Mouse (Mus musculus) forelimb bud, embryonic 11.5 days (tissue): ENCODE results near the gene Arrdc3.
"Not testable (repeated sequence)": the region's sequence is repeated elsewhere in the genome, so short reads cannot be mapped to it uniquely, and the experiment has no call there.

Source experiments
- DNase-seq: peaks from one replicate; pipeline ENCODE4 v3.0.0-alpha.2; 2012; ENCODE audit warnings: low read depth, low spot score

Arrdc3 gene

DNA sequence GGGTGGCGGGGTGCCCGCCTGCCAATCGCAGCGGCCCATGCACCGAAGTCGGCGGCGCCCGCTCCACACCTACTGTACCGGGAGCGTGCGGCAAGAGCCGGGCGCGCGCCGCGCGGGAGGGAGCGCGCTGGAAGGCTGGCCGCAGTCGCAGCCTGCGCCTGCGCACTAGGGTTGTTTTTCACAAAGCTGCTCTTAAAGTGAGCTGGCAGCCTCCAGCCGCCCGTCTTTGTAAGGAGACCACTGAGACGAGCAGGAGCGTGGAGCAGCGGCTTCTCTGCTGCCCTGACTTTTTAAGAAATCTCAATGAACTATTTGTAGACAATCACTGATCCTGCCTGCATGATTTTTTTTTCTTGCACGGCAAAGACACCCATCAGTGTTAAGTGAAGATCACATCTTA lies at the start of gene Arrdc3:
TSS of gene Arrdc3 (plus strand) at position 195 of the 400 bp plus-strand sequence.
- DNase-seq: peak; percentile 99

DNA sequence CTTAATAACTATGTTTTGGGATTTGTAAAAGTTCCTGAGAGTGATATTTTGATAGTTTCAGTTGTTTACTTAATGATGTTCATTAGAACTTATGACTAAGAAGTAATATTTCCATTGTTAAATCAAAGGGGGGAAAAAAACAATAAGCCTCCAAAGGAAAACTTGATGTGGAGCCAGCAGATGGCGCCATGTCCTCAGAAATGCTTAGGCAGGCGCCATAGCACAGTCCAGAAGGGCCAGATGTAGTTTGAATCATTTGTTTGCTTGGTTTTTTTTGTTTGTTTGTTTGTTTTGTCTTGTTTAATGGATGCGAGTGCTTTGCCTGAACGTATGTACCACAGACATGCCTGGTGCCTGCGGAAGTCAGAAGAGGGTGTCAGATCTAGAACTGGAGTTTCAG lies 21.0 kb upstream of the Arrdc3 start:
- DNase-seq: peak; percentile 68

DNA sequence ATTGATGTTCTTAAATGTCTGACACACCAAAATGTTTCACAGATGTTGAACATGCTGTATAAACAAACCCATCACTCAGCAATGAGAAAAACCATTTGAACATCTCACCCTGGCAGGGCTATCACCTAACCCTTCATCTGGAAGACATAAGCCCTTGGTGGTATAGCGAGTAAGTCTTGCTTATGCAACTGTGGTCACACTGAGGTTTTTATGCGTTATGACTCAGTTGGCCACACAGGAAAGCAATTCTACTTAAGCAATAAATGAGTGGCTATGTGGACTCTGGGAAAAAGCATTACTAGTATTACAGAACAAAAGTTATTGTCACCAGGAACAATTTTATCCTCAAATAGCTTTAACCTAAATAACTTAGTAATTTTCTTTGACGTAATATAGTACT lies 19.0 kb upstream of the Arrdc3 start:
- no peak for DNase-seq

DNA sequence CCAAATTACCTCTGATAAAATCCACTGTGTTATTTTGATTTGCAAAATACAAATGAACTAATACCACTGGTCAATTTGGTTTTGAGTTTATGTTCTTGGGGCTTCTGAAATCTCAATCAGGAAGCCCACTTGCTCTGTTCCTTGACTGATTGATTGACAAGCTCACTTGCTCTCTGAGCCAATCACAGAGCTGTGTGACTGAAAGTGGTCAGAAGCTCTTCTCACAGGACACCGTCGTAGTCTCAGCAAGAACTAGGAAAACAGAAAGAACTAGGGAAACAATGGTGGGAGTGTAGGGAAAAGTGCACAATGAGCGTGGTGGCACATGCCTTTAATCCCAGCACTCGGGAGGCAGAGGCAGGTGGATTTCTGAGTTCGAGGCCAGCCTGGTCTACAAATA lies 8.1 kb upstream of the Arrdc3 start:
- DNase-seq: no peak

DNA sequence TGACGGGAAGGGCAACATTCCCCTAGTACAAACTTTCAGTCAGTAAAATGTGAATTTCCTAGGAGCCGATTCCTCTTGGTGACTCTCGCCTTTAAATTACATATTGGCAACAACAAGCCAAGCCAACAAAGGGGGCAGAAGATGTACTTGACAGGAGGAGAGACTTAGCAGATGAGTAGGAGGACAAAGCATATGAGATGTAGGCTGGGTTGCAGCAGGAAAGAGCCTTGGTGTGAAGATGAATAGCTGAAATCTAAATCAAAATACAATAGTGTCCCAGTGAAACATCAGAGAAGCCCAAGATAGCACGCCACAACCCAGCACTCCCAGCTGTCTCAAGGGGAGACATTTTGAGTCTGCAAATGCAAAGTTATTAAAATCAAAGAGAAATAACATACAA lies 2.4 kb upstream of the Arrdc3 start:
- no peak for DNase-seq

DNA sequence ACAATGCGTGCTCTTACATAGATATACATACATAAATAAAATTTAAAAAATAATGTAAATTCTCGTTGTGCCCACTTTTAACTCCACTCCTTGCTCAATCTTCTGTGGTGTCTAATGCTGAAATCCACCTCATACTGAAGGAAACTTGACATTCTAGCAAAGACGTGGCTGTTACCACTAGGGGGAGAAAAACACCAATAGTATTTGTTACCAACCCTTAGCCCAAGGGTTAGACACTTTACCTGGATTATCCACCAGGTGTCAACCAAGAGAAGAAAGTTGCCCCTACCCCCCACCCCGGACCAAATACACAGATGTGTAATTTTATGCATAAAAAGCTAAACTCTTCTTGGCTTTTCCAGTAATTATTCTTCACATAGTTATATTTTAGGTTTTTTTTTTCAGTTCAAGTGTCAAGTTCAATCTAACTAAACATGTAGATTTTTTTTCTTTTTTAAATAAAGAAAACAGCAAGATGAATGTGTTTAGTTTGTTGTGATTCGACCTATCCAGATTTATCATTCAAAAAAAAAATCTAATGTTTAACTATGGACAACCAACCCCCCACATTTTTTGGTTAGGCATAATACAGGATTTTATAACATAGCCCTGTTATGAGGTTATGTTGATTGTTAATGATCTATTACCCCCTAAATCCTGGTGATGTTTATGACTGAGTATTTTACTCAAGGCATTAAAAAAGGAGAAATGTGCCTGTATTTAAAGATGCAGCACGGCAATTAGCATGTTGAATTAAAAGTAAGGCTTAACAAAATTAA lies 1.3 kb upstream of the Arrdc3 start:
- DNase-seq: peak; percentile 87

DNA sequence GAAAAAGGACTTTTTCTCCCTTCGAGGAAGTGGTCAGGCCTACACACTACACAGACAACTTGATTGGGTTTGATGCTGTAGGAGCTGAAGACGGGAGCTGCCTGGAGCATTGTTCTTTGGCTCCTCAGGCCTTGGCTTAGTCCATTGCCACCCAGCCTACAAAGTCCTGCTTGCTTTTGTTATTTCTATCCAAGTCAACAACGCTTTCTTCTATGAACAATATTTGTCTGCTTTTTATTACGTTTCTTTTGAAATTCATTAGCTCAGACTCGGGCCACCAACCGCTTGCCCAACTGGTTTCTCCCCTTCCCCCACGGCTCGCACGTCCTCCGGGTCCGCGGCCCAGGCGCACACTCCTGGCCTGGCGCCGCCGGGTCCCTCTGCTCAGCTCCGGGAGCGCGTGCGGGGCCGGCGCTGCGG lies 458 bp upstream of the Arrdc3 start:
- DNase-seq: peak; percentile 73

DNA sequence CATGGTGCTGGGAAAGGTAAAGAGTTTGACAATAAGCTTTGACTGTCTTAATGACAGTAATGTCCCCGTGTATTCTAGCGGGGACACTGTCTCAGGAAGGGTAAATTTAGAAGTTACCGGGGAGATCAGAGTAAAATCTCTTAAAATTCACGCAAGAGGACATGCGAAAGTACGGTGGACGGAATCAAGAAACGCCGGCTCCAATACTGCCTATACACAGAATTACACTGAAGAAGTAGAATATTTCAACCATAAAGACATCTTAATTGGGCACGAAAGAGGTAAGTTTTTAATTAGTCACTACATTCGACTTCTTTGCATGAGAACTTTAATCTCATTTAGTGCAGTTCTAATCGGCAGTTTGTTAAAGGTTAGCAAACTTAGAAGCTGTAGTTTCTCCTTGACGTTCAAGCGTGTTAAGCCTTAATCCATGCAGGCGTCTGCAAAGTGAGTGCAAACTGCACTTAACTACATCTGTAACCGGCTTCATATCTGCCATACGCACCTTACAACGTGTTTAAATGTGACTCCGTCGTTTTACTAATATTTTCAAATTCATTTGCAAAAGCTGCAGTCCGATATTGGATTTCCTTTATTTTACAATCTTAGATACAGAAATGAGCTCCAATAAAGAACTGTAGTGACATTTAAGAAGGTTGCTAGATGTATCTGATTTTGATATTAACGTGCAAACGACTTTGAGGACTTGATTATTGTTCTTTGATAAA lies 629 bp downstream of the Arrdc3 start:
- peak; percentile 51 for DNase-seq

DNA sequence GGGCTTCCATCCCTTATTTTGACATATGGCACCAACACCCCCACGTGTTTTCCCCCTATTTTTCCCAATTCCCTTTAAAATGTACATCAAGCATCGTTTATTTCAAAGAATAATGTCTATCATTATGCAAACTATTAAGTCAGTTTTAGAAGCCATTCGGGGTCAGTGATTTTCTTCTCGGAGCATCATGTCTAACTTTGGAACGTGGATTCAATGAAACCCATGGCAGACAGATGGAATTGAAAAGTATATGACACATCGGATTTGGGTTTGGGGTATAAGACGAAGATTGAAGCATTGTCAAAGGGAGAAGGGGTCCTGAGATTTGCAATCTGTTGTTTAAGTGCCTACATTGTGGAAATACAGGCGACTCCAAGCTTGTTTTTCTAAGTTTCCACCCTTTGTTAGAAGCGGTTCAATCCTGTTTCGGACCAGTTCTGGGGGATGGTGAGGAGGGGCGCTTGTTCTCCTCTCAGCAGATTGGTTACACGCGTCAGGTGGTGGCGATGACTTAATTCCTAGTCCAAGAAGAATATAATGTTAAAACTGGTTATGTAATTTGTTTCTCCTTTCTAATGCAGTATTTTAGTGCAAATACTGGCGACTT lies 1.3 kb downstream of the Arrdc3 start:
- DNase-seq: peak; percentile 95

DNA sequence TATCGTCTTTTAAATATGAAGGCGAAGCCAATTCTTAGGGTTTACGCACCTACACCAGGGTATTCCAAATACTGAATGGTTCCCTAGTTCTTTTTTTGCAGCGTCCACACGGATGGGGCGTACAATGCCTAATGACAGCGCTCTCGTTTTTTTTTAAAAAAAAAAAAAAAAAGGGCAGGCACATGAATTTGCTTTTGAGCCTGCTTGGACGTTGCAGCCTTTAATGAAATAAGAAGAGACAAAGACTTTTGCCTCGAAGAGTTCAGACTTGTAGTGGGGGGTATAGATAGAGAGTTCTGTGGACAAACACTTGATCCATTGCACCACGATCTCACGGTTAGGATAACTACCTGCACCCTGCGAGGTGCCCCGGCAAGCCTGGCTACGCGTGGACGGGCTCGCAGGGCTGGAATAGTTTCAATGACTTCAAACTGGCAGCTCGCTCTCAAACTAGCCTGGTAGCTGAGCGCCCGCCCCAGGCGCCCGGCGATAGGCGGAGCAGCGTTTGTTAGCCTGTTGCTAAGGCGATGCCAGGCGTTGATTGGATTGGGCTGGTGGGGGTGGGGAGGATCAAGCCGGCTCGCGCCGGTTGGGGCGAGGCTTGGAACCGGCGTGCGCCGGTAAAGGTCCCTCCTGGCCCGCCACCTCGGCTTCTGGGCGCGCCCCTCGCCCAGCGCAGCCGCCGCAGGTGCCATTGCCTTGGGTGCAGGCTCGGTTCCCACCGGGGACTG lies 2.1 kb downstream of the Arrdc3 start:
- DNase-seq: peak; percentile 98

DNA sequence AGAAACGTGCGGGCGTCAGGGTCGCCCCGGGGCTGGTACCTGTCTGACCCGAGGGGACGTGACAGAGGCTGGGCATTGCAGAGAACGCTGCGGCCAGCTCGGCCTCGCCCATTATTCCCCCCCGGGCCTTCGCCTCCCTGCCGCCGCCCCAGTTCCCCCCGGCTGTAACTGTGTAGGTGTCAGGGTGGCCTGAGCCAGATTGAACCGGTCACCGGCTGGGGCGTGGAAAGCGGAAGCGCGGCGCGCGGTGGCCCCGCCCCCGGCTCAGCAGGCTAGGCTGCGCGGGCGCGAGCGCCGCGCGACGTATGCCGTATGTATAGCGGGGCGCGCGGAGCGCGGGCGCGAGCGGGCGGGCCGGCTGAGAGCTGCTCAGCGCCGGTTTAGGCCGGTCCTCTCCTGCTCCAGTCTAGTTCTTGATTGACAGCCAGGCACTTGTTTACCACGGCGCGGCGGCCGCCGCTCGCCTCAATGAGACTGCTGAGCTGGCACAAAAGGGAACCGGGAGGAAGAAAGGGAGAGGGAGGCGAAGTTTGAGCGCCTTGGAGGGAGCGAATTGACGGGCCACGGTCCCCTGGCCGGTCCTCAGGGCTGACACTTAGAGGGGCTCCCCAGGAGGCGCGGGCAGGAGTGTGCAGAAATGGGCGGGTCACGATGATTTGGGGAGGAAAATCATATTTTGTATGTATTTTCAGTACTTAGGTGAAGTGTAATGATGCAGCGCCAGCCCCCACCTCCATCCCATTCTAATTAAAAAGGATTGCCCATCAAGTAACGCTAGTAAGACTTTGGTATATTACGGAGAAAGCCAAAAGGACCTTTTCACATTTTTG lies 2.9 kb downstream of the Arrdc3 start:
- DNase-seq: peak; percentile 99

DNA sequence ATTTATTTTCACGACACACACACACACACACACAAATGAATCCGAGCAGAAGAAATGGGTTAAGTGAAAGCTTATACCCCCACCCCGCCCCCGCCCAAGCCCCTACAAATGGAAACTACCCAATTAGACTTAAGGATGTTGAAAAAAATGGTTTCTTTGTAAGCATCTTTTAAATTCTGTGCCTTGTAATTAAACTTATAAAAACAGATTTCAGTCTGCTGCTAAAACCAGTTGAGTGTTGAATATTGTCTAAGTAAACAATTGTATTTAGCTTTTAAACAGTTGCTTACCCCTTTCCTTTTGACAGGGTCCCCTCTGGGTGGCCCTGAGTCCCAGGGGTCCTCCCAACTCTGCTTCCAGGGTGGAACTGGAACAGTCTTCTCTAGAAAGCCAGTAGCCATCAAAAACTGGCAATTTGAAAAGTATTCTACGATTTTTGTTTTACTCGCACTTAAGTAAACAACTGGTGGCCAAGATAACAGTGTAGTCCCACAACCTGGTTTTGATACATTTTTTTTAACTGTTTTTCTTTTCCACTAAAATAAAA lies 3.6 kb downstream of the Arrdc3 start:
- no peak for DNase-seq

DNA sequence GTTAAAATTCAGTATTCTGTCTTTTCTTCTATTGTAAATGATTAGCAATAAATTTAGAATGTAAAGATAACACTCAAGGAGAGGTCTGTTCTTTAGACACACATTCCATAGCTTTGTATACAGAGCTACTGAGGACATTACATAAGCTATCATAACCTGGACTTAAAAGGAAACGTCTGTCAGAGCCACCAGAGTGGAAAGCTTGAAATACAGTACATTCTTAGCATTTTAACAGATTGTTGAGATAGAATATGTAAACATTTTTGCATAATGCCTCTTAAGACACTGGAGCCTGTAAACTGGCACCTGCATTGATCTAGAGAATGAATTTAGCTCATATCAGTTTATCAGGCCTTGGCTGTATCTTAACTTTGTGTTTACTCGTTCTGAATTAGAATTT lies 4.7 kb downstream of the Arrdc3 start:
- DNase-seq: no peak

DNA sequence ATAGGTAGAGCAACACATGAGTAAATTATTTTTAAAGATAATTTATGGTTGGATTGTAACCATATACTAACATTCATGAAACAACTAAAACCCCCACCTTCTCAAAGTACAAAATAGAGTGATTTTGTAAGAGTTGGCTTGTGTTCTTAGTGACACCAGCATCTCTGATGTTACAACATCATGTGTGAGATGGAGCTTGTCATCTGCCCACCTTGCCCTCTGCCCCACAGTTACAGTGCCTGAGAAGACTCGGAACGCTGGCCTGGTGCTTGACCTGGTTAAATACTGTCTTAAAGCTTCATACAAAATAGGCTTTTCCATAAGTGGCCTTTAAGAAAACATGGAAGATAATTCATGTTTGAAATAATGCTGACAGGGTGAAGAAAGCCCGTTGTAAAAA lies 11.7 kb downstream of the Arrdc3 start:
- DNase-seq: not testable (repeated sequence)

DNA sequence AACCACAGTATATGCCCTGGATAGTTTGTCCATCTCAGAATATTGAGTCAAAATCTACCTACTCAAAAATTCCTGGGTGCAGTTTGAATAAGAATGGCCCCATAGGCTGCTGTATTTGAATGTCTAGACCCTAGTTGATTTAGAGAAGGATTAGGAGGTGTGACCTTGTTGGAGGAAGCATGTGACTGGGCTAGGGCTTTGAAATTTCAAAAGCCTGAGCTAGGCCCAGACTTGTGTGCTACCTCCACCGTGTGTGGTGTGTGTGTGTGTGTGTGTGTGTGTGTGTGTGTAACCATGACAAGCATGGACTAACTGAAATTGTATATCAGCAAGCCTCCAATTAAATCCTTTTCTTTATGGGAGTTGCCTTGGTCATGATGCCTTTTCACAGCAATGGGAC lies 14.2 kb downstream of the Arrdc3 start:
- no peak for DNase-seq

DNA sequence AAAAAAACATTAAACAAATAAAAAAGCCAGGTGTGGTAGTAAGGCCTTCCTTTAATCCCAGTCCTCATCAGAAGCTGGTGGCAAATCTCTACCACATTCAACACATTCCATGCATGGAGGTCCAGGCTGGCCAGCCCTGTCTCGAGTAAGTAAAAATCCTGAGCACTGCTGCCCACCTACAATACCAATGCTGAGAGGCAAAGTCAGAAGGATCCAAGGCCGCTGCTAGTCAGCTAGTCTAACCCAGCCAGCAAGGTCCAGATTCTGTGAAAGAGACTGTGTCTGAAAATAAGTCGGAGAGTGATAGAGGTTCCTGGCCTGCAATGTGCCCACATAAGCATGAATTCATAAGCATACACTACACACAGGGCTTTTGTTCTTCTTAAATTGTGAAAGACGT lies 14.9 kb downstream of the Arrdc3 start:
- no peak for DNase-seq

DNA sequence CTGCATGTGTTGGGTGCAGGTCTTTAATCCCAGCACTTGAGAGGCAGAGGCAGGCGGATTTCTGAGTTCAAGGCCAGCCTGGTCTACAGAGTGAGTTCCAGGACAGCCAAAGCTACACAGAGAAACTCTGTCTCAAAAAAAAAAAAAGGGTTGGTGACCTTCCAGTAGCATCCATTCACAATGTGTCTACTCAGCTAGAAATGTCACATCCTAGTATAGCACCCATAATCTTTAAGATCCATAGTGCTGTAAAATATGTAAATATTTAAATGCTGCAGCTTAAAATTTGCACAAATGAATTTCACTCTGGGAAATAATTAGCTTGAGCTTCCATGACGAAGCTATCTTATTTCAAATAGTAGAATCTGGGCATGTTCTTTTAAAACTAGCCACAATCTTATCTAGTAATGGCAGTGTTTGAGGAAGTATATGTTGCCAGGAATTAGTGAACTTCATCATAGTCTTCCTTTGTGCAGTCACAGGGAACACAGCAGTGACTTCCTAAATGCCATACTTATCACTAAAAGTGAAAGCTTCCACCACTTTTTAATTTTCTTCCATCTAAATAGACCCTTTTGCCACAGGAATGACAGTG lies 16.3 kb downstream of the Arrdc3 start:
- no peak for DNase-seq

DNA sequence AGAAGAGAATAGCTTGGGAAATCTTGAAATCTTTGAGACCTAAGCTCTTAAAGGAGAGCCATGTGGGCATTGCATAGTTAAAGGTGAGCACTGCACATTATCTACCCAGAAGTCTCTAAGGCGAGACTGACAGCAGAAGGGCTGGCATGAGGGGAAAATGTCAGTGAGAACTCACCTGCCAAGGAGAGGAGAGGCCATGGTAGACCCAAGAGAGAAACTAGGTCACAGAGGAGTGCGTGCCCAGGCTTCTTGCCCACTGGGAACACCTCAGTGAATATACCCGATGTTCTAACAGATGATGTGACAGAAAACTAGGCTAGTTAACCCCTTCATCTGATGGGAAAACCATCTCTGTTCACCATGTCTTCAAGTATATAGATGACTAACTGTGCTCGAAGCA lies 18.2 kb downstream of the Arrdc3 start:
- DNase-seq: no peak

DNA sequence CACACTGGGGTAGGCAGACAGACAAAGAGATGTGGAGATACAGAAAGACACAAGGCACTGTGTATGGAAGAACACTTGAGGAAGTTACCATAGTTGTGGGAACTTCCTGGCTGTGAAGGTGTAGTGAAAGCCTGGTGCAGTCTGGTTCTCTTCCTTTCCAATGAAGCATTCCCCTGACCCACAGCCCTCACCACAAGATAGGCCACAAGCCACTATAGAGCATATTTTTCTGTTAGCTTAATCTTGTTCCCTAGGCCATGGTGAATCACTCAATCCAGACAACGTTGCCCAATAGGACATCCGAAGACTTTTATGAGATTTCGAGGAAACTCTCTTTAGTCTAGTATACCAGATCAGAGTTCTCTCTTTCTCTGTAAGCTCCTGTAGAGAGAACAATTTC lies 19.6 kb downstream of the Arrdc3 start:
- no peak for DNase-seq

DNA sequence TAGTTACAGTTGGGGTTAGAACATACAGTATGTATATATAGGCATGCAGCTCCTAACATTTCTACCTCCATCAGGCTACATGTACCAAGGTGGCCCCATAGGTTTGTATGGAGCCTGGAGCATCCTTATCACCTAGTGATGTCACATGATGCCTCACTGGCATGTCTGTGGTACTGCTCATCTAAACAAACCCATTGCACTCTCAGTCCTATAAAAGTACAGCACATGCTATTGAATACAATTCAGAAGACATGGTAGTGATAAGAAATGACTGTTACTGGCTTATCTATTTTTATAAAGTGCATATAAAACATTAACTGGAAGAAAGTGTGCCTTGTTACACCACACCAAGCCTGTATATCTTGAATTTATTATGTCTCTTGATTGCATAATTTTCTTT lies 30.2 kb downstream of the Arrdc3 start:
- no peak for DNase-seq

DNA sequence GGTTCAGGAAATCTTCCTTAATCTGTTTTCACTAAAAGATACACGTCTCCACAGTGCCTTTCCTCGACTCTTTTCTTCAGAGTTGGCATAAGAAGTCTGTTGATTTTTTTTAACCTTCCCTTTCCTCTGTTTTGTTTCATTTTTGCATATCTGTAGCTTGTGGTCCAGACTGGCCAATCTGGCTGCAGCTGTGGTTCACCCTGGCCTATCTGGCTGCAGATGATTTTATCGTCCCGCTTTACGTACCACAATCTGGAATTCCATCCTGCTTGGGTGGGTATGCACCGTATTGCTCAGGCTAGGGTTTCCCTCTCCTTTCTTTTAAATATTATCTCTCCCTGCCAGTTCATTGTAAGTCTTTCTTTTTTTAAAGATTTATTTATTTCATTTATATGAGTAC lies 37.8 kb downstream of the Arrdc3 start:
- DNase-seq: no peak
